Mouse (Mus musculus): ENCODE measurements at regions not wholly inside any gene's neighbourhood (a gene's known extent, or its start where the extent isn't known, plus 50 kb on each side); places are given as distances from the start of the nearest gene placed in this dataset.

- H3K36me3 ChIP-seq: no peaks in the 10 kb centered on the region
- no peaks in the 10 kb centered on the region for H3K27me3 ChIP-seq (replicated peaks)
- no peak overlapping the region for H3K4me2 ChIP-seq
- no peak overlapping the region for H3K27ac ChIP-seq
- ATAC-seq: no peak
- 81% methylated on average over 4 of the region's 4 CpGs for WGBS (ENCODE audit: insufficient replicate concordance)
- no peaks in the 10 kb centered on the region for H3K9me3 ChIP-seq (replicated peaks)
- H3K4me3 ChIP-seq: no peak overlapping the region
- H3K9ac ChIP-seq: no peak overlapping the region
- no peaks in the 10 kb centered on the region for H3K4me1 ChIP-seq
Measured at GRCm38 (mm10) chr4:31560305-31560704, 403.6 kb upstream of the Map3k7 start.

- Histone ChIP-seq H3K27ac (no peak overlapping the region), H3K36me3 (no peaks in the 10 kb centered on the region), H3K9me3 (replicated peaks) (no peaks in the 10 kb centered on the region), H3K4me1 (no peaks in the 10 kb centered on the region), H3K4me2 (no peak overlapping the region), H3K27me3 (replicated peaks) (no peaks in the 10 kb centered on the region), H3K4me3 (no peak overlapping the region), H3K9ac (no peak overlapping the region)
- no peak for ATAC-seq
- 74% methylated on average over 10 of the region's 10 CpGs for WGBS (ENCODE audit: insufficient replicate concordance)
Measured at GRCm38 (mm10) chr4:31561183-31561582, 402.7 kb upstream of the Map3k7 start.

- no peaks in the 10 kb centered on the region for H3K4me1 ChIP-seq
- H3K27me3 ChIP-seq (replicated peaks): no peaks in the 10 kb centered on the region
- H3K27ac ChIP-seq: no peak overlapping the region
- no peak overlapping the region for H3K4me2 ChIP-seq
- no peak overlapping the region for H3K4me3 ChIP-seq
- no peaks in the 10 kb centered on the region for H3K9me3 ChIP-seq (replicated peaks)
- H3K9ac ChIP-seq: no peak overlapping the region
- no peak for ATAC-seq
- 12% methylated on average over 3 of the region's 3 CpGs for WGBS (ENCODE audit: insufficient replicate concordance)
- H3K36me3 ChIP-seq: no peaks in the 10 kb centered on the region
Measured at GRCm38 (mm10) chr4:31561823-31562222, 402.1 kb upstream of the Map3k7 start.

- no peak for ATAC-seq
Measured at GRCm38 (mm10) chr4:31566158-31566557, 397.7 kb upstream of the Map3k7 start.

GRCm38 (mm10) chr4:31566834-31567233, 397.1 kb upstream of the Map3k7 start:
- Histone ChIP-seq H3K4me2 (no peak overlapping the region), H3K4me3 (no peak overlapping the region), H3K9ac (no peak overlapping the region), H3K36me3 (no peaks in the 10 kb centered on the region), H3K27me3 (replicated peaks) (no peaks in the 10 kb centered on the region), H3K9me3 (replicated peaks) (no peaks in the 10 kb centered on the region), H3K4me1 (no peaks in the 10 kb centered on the region), H3K27ac (no peak overlapping the region)
- ATAC-seq: no peak
- 64% methylated on average over 3 of the region's 3 CpGs for WGBS (ENCODE audit: insufficient replicate concordance)

More at GRCm38 (mm10) chr4:31566158-31566557, 397.7 kb upstream of the Map3k7 start:
- Histone ChIP-seq H3K4me3 (no peak overlapping the region), H3K36me3 (no peaks in the 10 kb centered on the region), H3K27ac (no peak overlapping the region), H3K9ac (no peak overlapping the region), H3K9me3 (replicated peaks) (no peaks in the 10 kb centered on the region), H3K4me1 (no peaks in the 10 kb centered on the region), H3K27me3 (replicated peaks) (no peaks in the 10 kb centered on the region), H3K4me2 (no peak overlapping the region)
- WGBS (ENCODE audit: insufficient replicate concordance): 28% methylated on average over 5 of the region's 5 CpGs

- Histone ChIP-seq H3K9ac (no peak overlapping the region), H3K36me3 (no peaks in the 10 kb centered on the region), H3K9me3 (replicated peaks) (no peaks in the 10 kb centered on the region), H3K4me3 (no peak overlapping the region), H3K27ac (no peak overlapping the region), H3K27me3 (replicated peaks) (no peaks in the 10 kb centered on the region), H3K4me2 (no peak overlapping the region), H3K4me1 (no peaks in the 10 kb centered on the region)
- 68% methylated on average over 1 of the region's 1 CpGs for WGBS (ENCODE audit: insufficient replicate concordance)
- no peak for ATAC-seq
Measured at GRCm38 (mm10) chr4:31569687-31570086, 394.2 kb upstream of the Map3k7 start.

- Histone ChIP-seq H3K4me3 (no peak overlapping the region), H3K9ac (no peak overlapping the region)
- WGBS (ENCODE audit: insufficient replicate concordance): 37% methylated on average over 4 of the region's 4 CpGs
Measured at GRCm38 (mm10) chr4:31576982-31577579, 386.8 kb upstream of the Map3k7 start.

GRCm38 (mm10) chr4:31583495-31583894, 380.4 kb upstream of the Map3k7 start:
- Histone ChIP-seq H3K9ac (no peak overlapping the region), H3K4me1 (no peaks in the 10 kb centered on the region), H3K27me3 (replicated peaks) (no peaks in the 10 kb centered on the region), H3K36me3 (no peaks in the 10 kb centered on the region), H3K4me3 (no peak overlapping the region), H3K27ac (no peak overlapping the region), H3K4me2 (no peak overlapping the region), H3K9me3 (replicated peaks) (no peaks in the 10 kb centered on the region)
- WGBS (ENCODE audit: insufficient replicate concordance): 66% methylated on average over 2 of the region's 2 CpGs
- ATAC-seq: no peak

More at GRCm38 (mm10) chr4:31576982-31577579, 386.8 kb upstream of the Map3k7 start:
- Histone ChIP-seq H3K27ac (no peak overlapping the region), H3K4me2 (no peak overlapping the region), H3K9me3 (replicated peaks) (no peaks in the 10 kb centered on the region), H3K4me1 (no peaks in the 10 kb centered on the region), H3K36me3 (no peaks in the 10 kb centered on the region), H3K27me3 (replicated peaks) (no peaks in the 10 kb centered on the region)
- ATAC-seq: no peak

GRCm38 (mm10) chr4:31584171-31584570, 379.7 kb upstream of the Map3k7 start:
- Histone ChIP-seq H3K9me3 (replicated peaks) (no peaks in the 10 kb centered on the region), H3K27me3 (replicated peaks) (no peaks in the 10 kb centered on the region), H3K9ac (no peak overlapping the region), H3K4me2 (no peak overlapping the region), H3K36me3 (no peaks in the 10 kb centered on the region), H3K27ac (no peak overlapping the region), H3K4me1 (no peaks in the 10 kb centered on the region), H3K4me3 (no peak overlapping the region)
- ATAC-seq: no peak
- 71% methylated on average over 3 of the region's 3 CpGs for WGBS (ENCODE audit: insufficient replicate concordance)

- no peaks in the 10 kb centered on the region for H3K36me3 ChIP-seq
Measured at GRCm38 (mm10) chr4:31594089-31594488, 369.8 kb upstream of the Map3k7 start.

GRCm38 (mm10) chr4:31601536-31601935, 362.4 kb upstream of the Map3k7 start:
- Histone ChIP-seq H3K4me1 (no peaks in the 10 kb centered on the region), H3K4me2 (no peak overlapping the region), H3K36me3 (no peaks in the 10 kb centered on the region), H3K9ac (no peak overlapping the region), H3K27ac (no peak overlapping the region), H3K9me3 (replicated peaks) (no peaks in the 10 kb centered on the region), H3K27me3 (replicated peaks) (no peaks in the 10 kb centered on the region), H3K4me3 (no peak overlapping the region)
- ATAC-seq: no peak
- WGBS (ENCODE audit: insufficient replicate concordance): 71% methylated on average over 8 of the region's 8 CpGs

More at GRCm38 (mm10) chr4:31594089-31594488, 369.8 kb upstream of the Map3k7 start:
- H3K9me3 ChIP-seq (replicated peaks): no peaks in the 10 kb centered on the region
- no peaks in the 10 kb centered on the region for H3K27me3 ChIP-seq (replicated peaks)
- no peak for ATAC-seq
- no peak overlapping the region for H3K4me3 ChIP-seq
- no peak overlapping the region for H3K27ac ChIP-seq
- WGBS (ENCODE audit: insufficient replicate concordance): 68% methylated on average over 1 of the region's 1 CpGs
- no peak overlapping the region for H3K9ac ChIP-seq
- H3K4me2 ChIP-seq: no peak overlapping the region
- H3K4me1 ChIP-seq: no peaks in the 10 kb centered on the region

GRCm38 (mm10) chr4:31603776-31604175, 360.1 kb upstream of the Map3k7 start:
- Histone ChIP-seq H3K9ac (no peak overlapping the region), H3K4me3 (no peak overlapping the region), H3K4me1 (no peaks in the 10 kb centered on the region), H3K27ac (no peak overlapping the region), H3K27me3 (replicated peaks) (no peaks in the 10 kb centered on the region), H3K4me2 (no peak overlapping the region), H3K9me3 (replicated peaks) (no peaks in the 10 kb centered on the region), H3K36me3 (no peaks in the 10 kb centered on the region)
- ATAC-seq: no peak
- 84% methylated on average over 2 of the region's 2 CpGs for WGBS (ENCODE audit: insufficient replicate concordance)

- ATAC-seq: no peak
Measured at GRCm38 (mm10) chr4:31608811-31609210, 355.1 kb upstream of the Map3k7 start.

More at GRCm38 (mm10) chr4:31608811-31609210, 355.1 kb upstream of the Map3k7 start:
- H3K4me2 ChIP-seq: no peak overlapping the region
- no peaks in the 10 kb centered on the region for H3K9me3 ChIP-seq (replicated peaks)
- no peaks in the 10 kb centered on the region for H3K36me3 ChIP-seq
- H3K4me1 ChIP-seq: no peaks in the 10 kb centered on the region
- WGBS (ENCODE audit: insufficient replicate concordance): 68% methylated on average over 8 of the region's 8 CpGs
- no peaks in the 10 kb centered on the region for H3K27me3 ChIP-seq (replicated peaks)
- no peak overlapping the region for H3K4me3 ChIP-seq
- no peak overlapping the region for H3K27ac ChIP-seq
- no peak overlapping the region for H3K9ac ChIP-seq

All from liver, embryonic 12.5 days (tissue).